Mouse (Mus musculus) midbrain, embryonic 13.5 days (tissue): ENCODE data around the gene Gmnn. TPM values are rescaled to one million over a fixed set of nuclear protein-coding genes. Genes with fewer than 3 reads are reported as not detected.

Experiments used
- ATAC-seq: fragments of 200-750 bp; cut with Nextera tagmentation; 2 replicates; pipeline ENCODE4 v1.8.0; 2017; ENCODE audit warnings: mild to moderate bottlenecking, moderate TSS enrichment, moderate library complexity
- H3K27ac ChIP-seq: fragments of 300-500 bp; sonication (generic); 2 replicates; pipeline ENCODE4 v1.5.1; 2015; ENCODE audit warnings: inconsistent platforms, mild to moderate bottlenecking, moderate library complexity
- H3K27me3 ChIP-seq: fragments of 300-500 bp; sonication (generic); 2 replicates; pipeline ENCODE4 v1.6.1; 2015; ENCODE audit warnings: mild to moderate bottlenecking, inconsistent platforms
- H3K36me3 ChIP-seq: fragments of 300-500 bp; sonication (generic); 2 replicates; pipeline ENCODE4 v1.6.1; 2015; ENCODE audit warnings: mild to moderate bottlenecking, inconsistent platforms
- H3K4me1 ChIP-seq: fragments of 300-500 bp; sonication (generic); replicated peaks from 2 replicates; pipeline ENCODE4 v1.6.1; 2015; ENCODE audit warnings: inconsistent platforms
- H3K4me2 ChIP-seq: fragments of 300-500 bp; sonication (generic); replicated peaks from 2 replicates; pipeline ENCODE4 v1.6.1; 2015; ENCODE audit warnings: moderate library complexity, mild to moderate bottlenecking, inconsistent platforms
- H3K4me3 ChIP-seq: fragments of 300-500 bp; sonication (generic); replicated peaks from 2 replicates; pipeline ENCODE4 v1.5.1; 2015; ENCODE audit warnings: mild to moderate bottlenecking, inconsistent platforms
- H3K9ac ChIP-seq: fragments of 300-500 bp; sonication (generic); replicated peaks from 2 replicates; pipeline ENCODE4 v1.6.1; 2015; ENCODE audit warnings: mild to moderate bottlenecking, inconsistent platforms
- H3K9me3 ChIP-seq: fragments of 300-500 bp; sonication (generic); 2 replicates; pipeline ENCODE4 v1.6.1; 2016; ENCODE audit warnings: mild to moderate bottlenecking, inconsistent platforms
- WGBS: fragments of 180-500 bp; shearing (Covaris S2); methylation state at CpG from one replicate; pipeline ENCODE4 v1.1.7; 2015; 5-methylcytosine and 5-hydroxymethylcytosine counted together
- polyA plus RNA-seq: library from polyadenylated mRNA; unstranded; fragments of >200 nt; fragmentation: Nextera tagmentation; extraction: Ambion mirVana; gene quantifications from 2 replicates; pipeline ENCODE4 v1.2.1, GENCODE M21; 2015

Gene Gmnn
- 43.9 and 45.7 TPM in 2 replicates for polyA plus RNA-seq

DNA sequence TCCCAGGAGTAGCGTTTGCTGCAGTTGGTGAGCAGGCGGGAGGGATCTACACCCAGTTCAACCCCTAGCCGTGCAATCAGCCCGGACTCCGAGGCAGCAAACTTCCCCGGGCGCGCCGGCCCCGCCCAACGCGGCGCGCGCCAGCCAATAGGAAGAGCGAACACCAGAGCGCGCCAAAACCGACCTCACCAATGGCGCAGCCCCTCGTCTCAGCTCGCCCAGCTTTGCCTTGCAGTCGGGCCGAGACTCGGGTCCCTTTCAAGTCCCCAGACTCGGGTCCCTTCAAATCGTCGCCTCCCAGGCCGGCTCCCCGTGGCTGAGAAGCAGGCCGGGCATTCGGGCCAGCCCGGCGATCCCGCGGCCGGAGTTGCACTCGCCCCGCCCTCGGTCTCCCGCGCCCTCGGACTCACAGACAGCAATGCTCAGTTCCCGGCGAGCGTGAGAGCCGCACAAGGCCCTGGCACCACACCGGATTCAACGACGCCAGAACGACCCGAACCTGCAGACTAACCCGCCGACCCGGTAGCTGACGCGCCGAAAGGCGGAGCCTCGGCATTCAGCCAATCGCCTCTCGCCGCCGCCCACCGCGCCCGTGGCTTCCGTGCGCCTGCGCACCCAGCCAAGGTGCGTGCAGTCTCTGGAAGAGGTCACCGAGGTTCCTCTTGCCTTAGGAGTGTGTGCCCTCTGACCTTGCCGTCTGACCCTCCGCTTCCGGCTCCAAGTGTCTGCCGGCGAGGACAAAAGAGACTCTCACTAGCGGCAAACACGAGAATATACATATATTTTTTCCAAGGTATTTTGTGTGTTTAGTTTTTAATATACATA is at the start of gene Gmnn:
Gmnn (minus strand) TSS at position 521 of the 825 bp plus-strand sequence.
- under 1% methylated on average over 79 of the region's 79 CpGs for WGBS
- H3K27ac ChIP-seq, result peak within 1 kb of the TSS; percentile 59

DNA sequence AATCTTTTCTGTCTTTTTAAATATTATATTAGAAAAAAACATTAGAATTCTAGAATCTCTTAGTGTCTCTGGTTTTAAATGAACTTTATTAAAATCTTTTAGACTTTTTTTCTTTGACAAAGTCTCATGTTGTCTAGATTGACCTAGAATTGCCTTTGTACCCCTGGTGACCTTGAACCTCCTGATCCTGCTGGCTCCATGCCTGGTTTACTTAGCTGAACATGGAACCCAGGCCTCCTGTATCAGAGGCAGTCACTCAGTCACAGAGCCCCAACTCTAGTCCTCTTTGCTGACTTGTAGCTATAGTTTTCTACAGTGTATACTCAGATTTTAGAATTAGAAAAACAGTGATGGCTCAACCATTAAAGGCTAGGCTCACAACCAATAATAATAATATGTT is 44.4 kb upstream of the Gmnn start:
- Histone ChIP-seq H3K9me3 (no peaks in the 10 kb centered on the region), H3K27ac (no peak overlapping the region)
- ATAC-seq, result no peak

More for the DNA sequence above, at the start of gene Gmnn:
- Histone ChIP-seq H3K4me2 (peak within 1 kb of the TSS; percentile 69), H3K27me3 (no peaks in the 10 kb centered on the region), H3K4me1 (peaks cover 10% of the 10 kb centered on the region), H3K9me3 (no peaks in the 10 kb centered on the region), H3K9ac (peak within 1 kb of the TSS; percentile 61), H3K36me3 (no peaks in the 10 kb centered on the region), H3K4me3 (peak within 1 kb of the TSS; percentile 73)
- peak; percentile 98 for ATAC-seq

DNA sequence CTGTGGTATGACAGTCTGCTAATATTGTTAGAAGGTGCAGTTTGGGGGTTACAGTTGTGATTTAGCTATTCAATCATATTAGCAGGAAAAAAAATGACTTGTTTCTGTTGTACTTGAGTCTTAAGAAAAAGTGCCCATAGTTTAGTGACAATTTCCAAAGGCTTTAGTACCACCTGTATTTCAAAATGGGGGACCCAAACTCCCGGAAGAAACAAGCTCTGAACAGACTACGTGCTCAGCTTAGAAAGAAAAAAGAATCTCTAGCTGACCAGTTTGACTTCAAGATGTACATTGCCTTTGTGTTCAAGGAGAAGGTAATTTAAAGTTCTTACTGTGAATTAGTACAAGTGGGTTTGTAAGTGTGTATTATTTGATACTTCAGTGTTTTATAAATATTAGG is 41.5 kb upstream of the Gmnn start:
- 20% methylated on average over 2 of the region's 2 CpGs for WGBS
- H3K36me3 ChIP-seq, result peaks cover 22% of the 10 kb centered on the region

More for the DNA sequence above, 44.4 kb upstream of the Gmnn start:
- H3K4me2 ChIP-seq, result no peak overlapping the region
- no peak overlapping the region for H3K9ac ChIP-seq
- peaks cover 28% of the 10 kb centered on the region for H3K4me1 ChIP-seq
- H3K4me3 ChIP-seq, result no peak overlapping the region
- H3K27me3 ChIP-seq, result no peaks in the 10 kb centered on the region
- H3K36me3 ChIP-seq, result peaks cover 43% of the 10 kb centered on the region

DNA sequence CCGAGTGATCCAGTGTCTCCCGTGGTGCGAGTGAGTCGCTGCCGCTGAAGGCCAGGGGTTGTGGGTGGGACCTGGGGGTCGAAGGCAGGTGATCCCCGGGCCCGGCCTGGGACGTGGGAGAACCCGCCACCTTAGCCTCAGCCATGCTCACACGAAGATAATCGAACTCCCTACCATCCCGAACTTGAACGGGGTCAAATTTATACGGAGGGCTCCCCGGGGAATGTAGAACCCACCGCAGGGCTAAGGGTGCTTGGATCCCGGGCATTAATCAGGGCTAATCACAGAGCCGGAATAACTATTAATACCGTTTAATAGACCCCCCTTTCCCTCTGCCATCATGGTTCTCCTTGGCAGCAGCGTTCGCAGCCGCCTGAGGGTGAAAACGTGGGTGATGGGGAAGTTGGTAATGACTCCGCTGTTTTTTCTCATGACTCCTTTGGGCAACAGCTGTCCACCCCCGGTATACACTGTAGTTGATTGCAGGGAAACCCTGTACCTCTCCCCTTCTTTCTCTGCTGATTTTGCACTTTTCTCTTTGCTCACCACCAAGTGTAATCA is 40.5 kb upstream of the Gmnn start:
- Histone ChIP-seq H3K9ac (peak overlapping the region; percentile 95), H3K4me1 (peaks cover 31% of the 10 kb centered on the region), H3K27ac (peak overlapping the region; percentile 99), H3K4me3 (peak overlapping the region; percentile 98), H3K27me3 (no peaks in the 10 kb centered on the region), H3K4me2 (peak overlapping the region; percentile 94), H3K36me3 (peaks cover 14% of the 10 kb centered on the region), H3K9me3 (no peaks in the 10 kb centered on the region)
- under 1% methylated on average over 26 of the region's 26 CpGs for WGBS
- peak; percentile 7; the same call in 1 of the 2 replicates for ATAC-seq

More for the DNA sequence above, 41.5 kb upstream of the Gmnn start:
- no peak for ATAC-seq
- Histone ChIP-seq H3K4me2 (peak overlapping the region; percentile 94), H3K27me3 (no peaks in the 10 kb centered on the region), H3K27ac (no peak overlapping the region), H3K9ac (peak overlapping the region; percentile 95), H3K4me1 (peaks cover 31% of the 10 kb centered on the region), H3K4me3 (peak overlapping the region; percentile 98), H3K9me3 (no peaks in the 10 kb centered on the region)

DNA sequence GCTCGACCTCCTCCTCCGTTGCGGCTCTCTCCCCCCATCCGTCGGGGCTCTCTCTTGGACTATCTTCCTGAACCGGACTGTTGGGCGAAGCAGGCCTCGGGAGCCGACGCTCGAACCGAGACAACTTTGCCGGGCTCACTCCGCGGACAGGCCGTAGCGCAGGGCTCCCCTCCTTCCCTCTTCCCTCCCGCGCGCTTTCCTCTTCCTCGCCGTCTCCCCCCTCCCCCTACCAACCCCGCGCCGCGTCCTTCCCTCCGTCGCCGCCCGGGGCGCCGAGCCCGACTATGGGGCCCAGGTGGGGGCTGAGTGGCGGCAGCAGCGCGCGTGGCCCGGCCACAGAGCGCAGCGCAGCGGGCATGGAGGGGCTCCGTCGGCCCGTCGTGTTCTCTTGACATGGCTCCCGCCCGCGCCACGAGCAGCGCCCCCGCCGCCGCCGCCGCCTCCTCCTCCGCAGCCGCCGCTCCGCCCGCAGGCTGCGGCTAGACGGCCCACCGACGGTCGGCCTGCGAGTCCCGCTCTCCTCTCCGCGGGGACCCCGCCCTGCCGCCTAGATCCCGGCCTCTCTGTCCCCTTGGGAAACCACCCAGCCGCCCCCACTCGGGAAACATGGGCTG is 39.7 kb upstream of the Gmnn start, which contains the start of gene BC005537:
BC005537 (plus strand) TSS at position 350 of the 614 bp plus-strand sequence.
- WGBS, result under 1% methylated on average over 60 of the region's 74 CpGs
- no peaks in the 10 kb centered on the region for H3K27me3 ChIP-seq
- H3K27ac ChIP-seq, result peak within 1 kb of the TSS; percentile 99
- peak; percentile 77 for ATAC-seq
- peak within 1 kb of the TSS; percentile 98 for H3K4me3 ChIP-seq
- peaks cover 11% of the 10 kb centered on the region for H3K36me3 ChIP-seq
- no peaks in the 10 kb centered on the region for H3K9me3 ChIP-seq
- peak within 1 kb of the TSS; percentile 94 for H3K4me2 ChIP-seq
- H3K9ac ChIP-seq, result peak within 1 kb of the TSS; percentile 95
- peaks cover 31% of the 10 kb centered on the region for H3K4me1 ChIP-seq

DNA sequence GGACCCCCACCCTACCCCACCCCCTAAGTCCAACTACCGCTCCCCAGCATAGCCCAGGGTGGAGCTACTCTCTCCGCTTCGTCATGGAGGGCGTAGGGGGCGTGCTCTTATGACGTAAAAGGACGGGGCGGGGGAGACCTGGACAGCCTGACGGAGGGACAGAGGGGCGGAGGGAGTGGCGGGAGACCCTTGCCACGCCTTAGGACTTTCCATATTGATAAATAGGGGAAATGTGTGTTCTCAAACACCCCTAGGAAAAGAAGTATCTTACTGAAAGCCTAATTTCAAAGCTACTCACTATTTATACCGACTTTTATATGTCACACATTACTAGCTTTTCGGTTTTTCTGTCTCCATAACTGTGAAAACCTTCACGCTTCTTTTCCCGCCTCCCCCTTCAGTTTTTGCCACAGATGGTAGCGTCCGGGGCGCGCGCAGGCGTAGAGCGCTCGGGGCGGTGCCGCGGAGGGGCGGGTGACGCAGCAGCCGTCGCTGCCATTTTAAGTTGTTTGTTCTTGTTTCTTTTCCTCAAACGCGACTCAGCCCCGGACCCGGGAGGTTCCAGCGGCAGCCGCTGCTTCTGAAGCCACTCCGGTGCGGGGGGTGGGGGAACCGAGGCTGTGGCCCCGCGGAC is 39.1 kb upstream of the Gmnn start:
- peak overlapping the region; percentile 94 for H3K4me2 ChIP-seq
- peak overlapping the region; percentile 95 for H3K9ac ChIP-seq
- peak; percentile 97 for ATAC-seq
- H3K9me3 ChIP-seq, result no peaks in the 10 kb centered on the region
- no peaks in the 10 kb centered on the region for H3K27me3 ChIP-seq
- H3K36me3 ChIP-seq, result peaks cover 8% of the 10 kb centered on the region
- H3K4me1 ChIP-seq, result peaks cover 31% of the 10 kb centered on the region
- under 1% methylated on average over 42 of the region's 42 CpGs for WGBS
- peak overlapping the region; percentile 99 for H3K27ac ChIP-seq
- H3K4me3 ChIP-seq, result peak overlapping the region; percentile 98

DNA sequence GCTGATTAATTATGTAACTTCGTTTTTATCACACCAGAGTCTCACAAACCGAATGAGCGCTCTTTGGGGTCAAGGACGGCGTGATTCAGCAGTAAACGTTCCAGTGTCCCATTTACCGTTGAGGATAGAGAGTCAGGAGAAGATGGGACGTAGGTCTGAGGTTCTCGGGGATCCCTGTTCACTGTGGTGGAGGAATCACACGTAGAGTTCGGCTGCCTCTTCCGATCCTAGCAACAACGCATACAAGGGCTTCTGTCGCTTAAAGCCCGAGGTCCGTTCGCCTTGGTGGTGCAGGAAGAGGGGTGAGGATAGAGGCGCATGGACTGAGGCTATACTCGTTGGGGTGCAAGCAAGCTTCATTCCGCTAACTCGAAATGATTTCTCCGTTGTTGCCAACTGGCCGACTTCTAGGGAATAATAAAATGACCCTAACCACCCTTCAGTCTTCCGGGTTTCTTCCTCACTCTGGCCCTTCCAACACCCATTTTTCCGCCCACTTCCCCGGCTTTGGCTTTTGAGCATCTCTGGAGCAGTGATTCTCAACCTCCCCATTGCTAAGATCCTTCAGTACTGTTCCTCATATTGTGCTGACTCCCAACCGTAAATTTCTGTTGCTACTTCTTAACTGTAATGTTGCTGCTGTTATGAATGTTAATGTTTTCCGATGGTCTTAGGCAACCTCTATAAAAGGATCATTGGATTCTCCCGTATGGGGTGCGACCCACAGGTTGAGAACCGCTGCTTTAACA is 38.4 kb upstream of the Gmnn start:
- peaks cover 27% of the 10 kb centered on the region for H3K4me1 ChIP-seq
- peak overlapping the region; percentile 98 for H3K4me3 ChIP-seq
- under 1% methylated on average over 31 of the region's 31 CpGs for WGBS
- H3K4me2 ChIP-seq, result peak overlapping the region; percentile 94
- no peaks in the 10 kb centered on the region for H3K27me3 ChIP-seq
- no peaks in the 10 kb centered on the region for H3K9me3 ChIP-seq
- peak overlapping the region; percentile 82 for H3K9ac ChIP-seq
- H3K36me3 ChIP-seq, result peaks cover 2% of the 10 kb centered on the region; the same call in 1 of the 2 replicates
- peak; percentile 51 for ATAC-seq
- H3K27ac ChIP-seq, result peak overlapping the region; percentile 83

DNA sequence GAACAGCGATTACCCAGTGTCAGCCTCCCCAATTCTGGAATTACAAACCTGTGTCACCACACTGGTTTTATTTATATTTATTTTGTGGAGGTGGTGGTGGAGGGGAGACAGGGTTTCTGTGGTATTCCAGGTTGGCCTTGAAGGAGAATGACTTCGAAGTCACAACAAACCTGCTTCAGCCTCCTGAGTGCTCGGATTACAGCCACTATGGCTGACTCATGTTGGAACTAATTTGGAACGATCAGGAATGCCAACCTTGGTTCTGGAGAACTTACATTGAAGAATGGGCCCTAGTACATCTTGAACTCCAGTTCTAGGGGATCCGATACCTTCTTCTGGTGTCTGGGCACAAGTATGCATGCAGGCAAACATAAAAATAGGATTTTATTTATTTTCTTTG is 37.7 kb upstream of the Gmnn start:
- ATAC-seq, result no peak
- Histone ChIP-seq H3K9ac (no peak overlapping the region), H3K4me1 (peaks cover 22% of the 10 kb centered on the region), H3K4me2 (peak overlapping the region; percentile 94), H3K27me3 (no peaks in the 10 kb centered on the region), H3K4me3 (peak overlapping the region; percentile 98), H3K9me3 (no peaks in the 10 kb centered on the region), H3K27ac (no peak overlapping the region), H3K36me3 (no peaks in the 10 kb centered on the region)
- 77% methylated on average over 5 of the region's 5 CpGs for WGBS

DNA sequence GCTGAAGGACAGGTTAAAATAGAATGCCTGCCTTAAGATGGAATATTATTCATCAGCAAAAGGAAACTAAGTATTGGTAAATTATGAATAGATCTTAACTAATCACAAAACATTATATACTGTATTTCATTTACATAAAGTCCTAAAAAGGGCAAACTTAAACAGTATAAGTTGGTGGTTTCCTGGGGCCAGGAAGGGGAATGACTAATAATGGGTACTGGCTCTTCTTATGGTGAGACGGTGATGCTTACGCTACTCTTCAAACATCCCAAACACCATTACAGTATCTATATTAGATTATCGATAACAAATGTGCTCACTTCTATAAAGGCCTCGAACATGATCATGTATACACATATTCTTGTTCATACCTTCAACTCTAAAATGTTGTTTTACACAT is 37.0 kb upstream of the Gmnn start:
- Histone ChIP-seq H3K4me1 (peaks cover 16% of the 10 kb centered on the region), H3K9me3 (no peaks in the 10 kb centered on the region), H3K4me3 (no peak overlapping the region), H3K4me2 (no peak overlapping the region), H3K9ac (no peak overlapping the region), H3K27ac (no peak overlapping the region), H3K27me3 (no peaks in the 10 kb centered on the region), H3K36me3 (no peaks in the 10 kb centered on the region)
- 96% methylated on average over 4 of the region's 4 CpGs for WGBS
- ATAC-seq, result no peak

DNA sequence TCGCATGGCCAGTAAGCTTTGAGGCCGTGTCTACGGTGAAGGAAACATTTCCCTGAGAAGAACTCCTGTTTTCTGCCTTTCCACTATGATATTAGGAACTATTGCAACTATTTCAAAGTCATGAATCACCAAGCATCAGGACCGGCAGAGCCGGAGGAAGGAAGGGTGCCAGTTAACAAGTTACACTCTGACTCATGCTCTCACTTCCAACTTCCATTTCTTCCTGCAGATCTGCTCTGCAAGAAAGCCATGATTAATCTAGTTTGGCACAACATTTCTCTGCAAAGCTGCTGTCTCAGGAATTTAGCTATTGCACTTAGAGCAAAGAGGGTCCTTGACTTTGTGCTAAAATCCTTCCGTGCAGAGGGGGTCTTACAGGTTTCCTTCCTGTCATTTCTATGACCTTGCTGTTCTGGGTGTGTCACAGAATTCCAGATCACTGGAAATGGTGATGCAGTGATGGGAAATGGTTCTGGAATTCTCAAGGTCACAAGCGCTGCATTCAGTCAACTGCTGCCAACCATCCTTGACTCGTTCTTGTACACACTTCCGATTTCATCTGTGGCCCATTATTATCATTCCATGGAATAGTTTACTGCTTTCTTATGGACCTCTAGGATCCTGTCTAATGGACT is 30.8 kb upstream of the Gmnn start:
- Histone ChIP-seq H3K36me3 (no peaks in the 10 kb centered on the region), H3K4me3 (no peak overlapping the region), H3K4me1 (no peaks in the 10 kb centered on the region), H3K4me2 (no peak overlapping the region), H3K9me3 (no peaks in the 10 kb centered on the region), H3K27ac (no peak overlapping the region), H3K27me3 (no peaks in the 10 kb centered on the region), H3K9ac (no peak overlapping the region)
- 92% methylated on average over 9 of the region's 9 CpGs for WGBS
- ATAC-seq, result no peak

DNA sequence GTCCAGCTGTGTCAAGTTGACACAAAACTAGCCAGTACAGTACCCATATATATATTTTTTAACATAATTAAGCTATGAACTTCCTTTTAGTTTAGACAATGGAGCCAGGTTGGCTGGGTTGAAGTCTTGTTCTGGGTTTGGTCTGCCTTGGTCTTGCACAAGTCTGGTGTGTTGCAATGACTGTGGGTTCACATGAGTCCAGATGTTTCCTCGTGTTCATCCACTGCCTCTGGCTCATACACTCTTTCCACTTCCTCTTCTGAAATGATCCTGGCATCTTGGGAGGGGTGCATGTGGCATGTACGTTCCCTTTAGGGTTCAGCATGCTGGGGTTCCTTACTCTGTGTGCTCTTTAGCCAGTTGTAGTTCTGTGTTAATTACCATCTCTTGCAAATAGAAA is 29.6 kb upstream of the Gmnn start:
- WGBS, result 70% methylated on average over 2 of the region's 2 CpGs

More for the DNA sequence above, 29.6 kb upstream of the Gmnn start:
- no peaks in the 10 kb centered on the region for H3K9me3 ChIP-seq
- no peak overlapping the region for H3K9ac ChIP-seq
- H3K27ac ChIP-seq, result no peak overlapping the region
- H3K4me1 ChIP-seq, result no peaks in the 10 kb centered on the region
- H3K4me2 ChIP-seq, result no peak overlapping the region
- H3K36me3 ChIP-seq, result no peaks in the 10 kb centered on the region
- no peak overlapping the region for H3K4me3 ChIP-seq
- H3K27me3 ChIP-seq, result no peaks in the 10 kb centered on the region
- ATAC-seq, result no peak
